Mouse (Mus musculus) heart, adult 2 months (tissue): ENCODE measurements around the gene Galnt18.

ENCODE experiments used
- CTCF ChIP-seq: fragments of 200-600 bp; IDR thresholded peaks from 2 replicates; pipeline ENCODE4 v1.8.1; 2022; ENCODE audit warnings: antibody characterized with exemption, mild to moderate bottlenecking, moderate library complexity
- EP300 ChIP-seq: fragments of 200-500 bp; IDR thresholded peaks from 2 replicates; pipeline ENCODE4 v1.6.1; 2011; ENCODE audit warnings: low read depth, low read length, control low read depth; ENCODE audit not compliant: insufficient read depth
- POLR2A ChIP-seq: fragments of 200-500 bp; IDR thresholded peaks from 2 replicates; pipeline ENCODE4 v1.6.1; 2011; ENCODE audit warnings: mild to moderate bottlenecking, low read depth, low read length, control low read depth; ENCODE audit not compliant: insufficient read depth

GRCm38 (mm10) chr7:111692641-111693261 lies 87.0 kb downstream of the Galnt18 start:
- TF ChIP-seq POLR2A (peak; percentile 85), CTCF (no peak), EP300 (peak; percentile 68)
